ENCODE assay signal across 21 mouse cellular contexts in genomic region chr17:66738779-66739345, GRCm38 (mm10).
DNase-seq lines count a peak whose midpoint lies in the region; ATAC-seq and TF ChIP-seq lines count a peak whose summit lies in the region.
"Had no signal": no experiment of that assay in that cellular context is flagged by ENCODE, and none has a peak within 500 bp of the region (broad histone marks: within the 10 kb centered on the region; RNA-seq: fewer than 3 reads in every experiment).

No protein-coding gene starts in this region.

- no peak for TF ChIP-seq CTCF in lung, adult 2 months (IDR thresholded peaks at IDR 0.05; ENCODE audit: insufficient read depth, low read length)

- peak overlapping the region; percentile 52; the same call in 1 of the 2 replicates for H3K27ac ChIP-seq in heart, embryonic 12.5 days (ENCODE audit: poor library complexity, severe bottlenecking)
- H3K27ac ChIP-seq in heart, embryonic 10.5 days, result no peak overlapping the region
- no peak overlapping the region for H3K27ac ChIP-seq in kidney, embryonic 16.5 days (ENCODE audit: low read length)
- H3K27ac ChIP-seq in forebrain, embryonic 15.5 days (replicated peaks), result no peak overlapping the region
- H3K27ac ChIP-seq: forebrain, embryonic 13.5 days; hindbrain, embryonic 13.5 days; layer of hippocampus, adult 2 months; limb, embryonic 15.5 days; liver, embryonic 15.5 days; stomach, postnatal 0 days had no signal

- 41% methylated on average over 8 of the region's 8 CpGs for WGBS in heart, embryonic 12.5 days
- 53% methylated on average over 8 of the region's 8 CpGs for WGBS in heart, embryonic 10.5 days
- WGBS in kidney, embryonic 16.5 days, result 45% methylated on average over 8 of the region's 8 CpGs
- WGBS in lung, adult 2 months, result 54% methylated on average over 8 of the region's 8 CpGs
- WGBS in forebrain, embryonic 15.5 days, result 65% methylated on average over 8 of the region's 8 CpGs

- H3K4me3 ChIP-seq in heart, embryonic 12.5 days, result no peak overlapping the region
- no peak overlapping the region for H3K4me3 ChIP-seq in heart, embryonic 10.5 days
- no peak overlapping the region for H3K4me3 ChIP-seq in kidney, embryonic 16.5 days (ENCODE audit: low read length)
- no peak overlapping the region for H3K4me3 ChIP-seq in lung, adult 2 months (replicated peaks; ENCODE audit: extremely low read depth, low read depth, low read length)
- H3K4me3 ChIP-seq in forebrain, embryonic 15.5 days, result no peak overlapping the region
- H3K4me3 ChIP-seq: forebrain, embryonic 13.5 days; hindbrain, embryonic 13.5 days; layer of hippocampus, adult 2 months; limb, embryonic 15.5 days; liver, embryonic 15.5 days; megakaryocyte, embryonic 14.5 days had no signal

- no peak for TF ChIP-seq POLR2A in lung, adult 2 months (IDR thresholded peaks at IDR 0.05; ENCODE audit: borderline replicate concordance, extremely low read depth, low read depth, low read length)

- peaks cover 20% of the 10 kb centered on the region for H3K4me1 ChIP-seq in heart, embryonic 12.5 days (replicated peaks)
- peaks cover 15% of the 10 kb centered on the region for H3K4me1 ChIP-seq in heart, embryonic 10.5 days
- peaks cover 10% of the 10 kb centered on the region; the same call in 1 of the 2 replicates for H3K4me1 ChIP-seq in kidney, embryonic 16.5 days (ENCODE audit: insufficient read depth, low read length)
- peaks cover 3% of the 10 kb centered on the region; the same call in 1 of the 2 replicates for H3K4me1 ChIP-seq in lung, adult 2 months (ENCODE audit: control insufficient read depth, insufficient read depth, low read length)
- no peaks in the 10 kb centered on the region for H3K4me1 ChIP-seq in forebrain, embryonic 15.5 days
- H3K4me1 ChIP-seq: liver, embryonic 15.5 days; megakaryocyte, embryonic 14.5 days had no signal

- no peak for DNase-seq in heart, embryonic 10.5 days (ENCODE audit: low spot score)
- DNase-seq in kidney, adult 9 months, result no peak
- DNase-seq in lung, adult 2 months, result peak; percentile 29
- peak; percentile 51 for DNase-seq in lung, postnatal 25 days (ENCODE audit: low spot score)
- no peak for DNase-seq in gastrocnemius, adult 8-10 months (ENCODE audit: low spot score in 2 of 2)
- DNase-seq: adrenal gland, postnatal 25 days; cerebellum, adult 11 months; gastrocnemius, postnatal 25 days; kidney, postnatal 10 days; layer of hippocampus, postnatal 36 days had no signal

- no peak overlapping the region for H3K4me2 ChIP-seq in heart, embryonic 12.5 days
- no peak overlapping the region for H3K4me2 ChIP-seq in kidney, embryonic 16.5 days (replicated peaks; ENCODE audit: low read depth, low read length)
- no peak overlapping the region for H3K4me2 ChIP-seq in forebrain, embryonic 15.5 days (replicated peaks)
- H3K4me2 ChIP-seq: forebrain, embryonic 13.5 days; hindbrain, embryonic 13.5 days; limb, embryonic 15.5 days; liver, embryonic 15.5 days had no signal

- H3K27me3 ChIP-seq in heart, embryonic 12.5 days (replicated peaks), result no peaks in the 10 kb centered on the region
- H3K27me3 ChIP-seq in heart, embryonic 10.5 days (ENCODE audit: insufficient read depth, poor library complexity, severe bottlenecking), result no peaks in the 10 kb centered on the region
- no peaks in the 10 kb centered on the region for H3K27me3 ChIP-seq in kidney, embryonic 16.5 days (ENCODE audit: insufficient read depth, low read length)
- no peaks in the 10 kb centered on the region for H3K27me3 ChIP-seq in forebrain, embryonic 15.5 days
- H3K27me3 ChIP-seq: forebrain, embryonic 13.5 days; hindbrain, embryonic 13.5 days; limb, embryonic 15.5 days; liver, embryonic 15.5 days; megakaryocyte, embryonic 14.5 days had no signal

- H3K9me3 ChIP-seq in heart, embryonic 12.5 days (replicated peaks), result 0 out of 2 replicates have a peak, but pooled peaks cover 2% of the 10 kb centered on the region
- no peaks in the 10 kb centered on the region for H3K9me3 ChIP-seq in heart, embryonic 10.5 days
- H3K9me3 ChIP-seq in kidney, embryonic 16.5 days (ENCODE audit: low read length), result no peaks in the 10 kb centered on the region
- no peaks in the 10 kb centered on the region for H3K9me3 ChIP-seq in forebrain, embryonic 15.5 days
- H3K9me3 ChIP-seq: forebrain, embryonic 13.5 days; hindbrain, embryonic 13.5 days; limb, embryonic 15.5 days; liver, embryonic 15.5 days had no signal

- H3K36me3 ChIP-seq in heart, embryonic 12.5 days, result no peaks in the 10 kb centered on the region
- H3K36me3 ChIP-seq in heart, embryonic 10.5 days, result no peaks in the 10 kb centered on the region
- no peaks in the 10 kb centered on the region for H3K36me3 ChIP-seq in kidney, embryonic 16.5 days (ENCODE audit: insufficient read depth, low read length)
- no peaks in the 10 kb centered on the region for H3K36me3 ChIP-seq in forebrain, embryonic 15.5 days
- H3K36me3 ChIP-seq: G1E; hindbrain, embryonic 13.5 days; limb, embryonic 15.5 days; liver, embryonic 15.5 days had no signal

- no peak overlapping the region for H3K9ac ChIP-seq in heart, embryonic 12.5 days
- no peak overlapping the region for H3K9ac ChIP-seq in kidney, embryonic 16.5 days (replicated peaks; ENCODE audit: low read length)
- H3K9ac ChIP-seq in forebrain, embryonic 15.5 days (replicated peaks), result no peak overlapping the region
- H3K9ac ChIP-seq: forebrain, embryonic 13.5 days; hindbrain, embryonic 13.5 days; limb, embryonic 15.5 days; liver, embryonic 15.5 days had no signal

- ATAC-seq in heart, embryonic 12.5 days (ENCODE audit: insufficient number of reproducible peaks, low FRiP score), result peak; percentile 66; the same call in 1 of the 2 replicates
- ATAC-seq in kidney, embryonic 16.5 days (ENCODE audit: low FRiP score, low TSS enrichment), result 0 out of 2 replicates have a peak, but pooled peaks have one; percentile 49
- ATAC-seq in forebrain, embryonic 15.5 days (replicated peaks), result no peak
- ATAC-seq: forebrain, embryonic 13.5 days had no signal

Comparison
In these comparisons a context has a peak if more than half of its experiments do, and no peak if none do; other contexts are left out.
1. DNase-seq: peak in lung, adult 2 months (single experiment) and lung, postnatal 25 days (single experiment); none in heart, embryonic 10.5 days (single experiment), kidney, adult 9 months (single experiment) and gastrocnemius, adult 8-10 months (0 of 2).